Mouse (Mus musculus): ENCODE measurements around the gene Scyl2. TPM values are rescaled to one million over a fixed set of nuclear protein-coding genes. Genes with fewer than 3 reads are reported as not detected.
"Not testable (repeated sequence)": the region's sequence is repeated elsewhere in the genome, so short reads cannot be mapped to it uniquely, and the experiment has no call there.

The Scyl2 gene
- polyA plus RNA-seq, 1 experiment from 2014 or later, result 4.8 TPM

- no peaks in the 10 kb centered on the region for H3K9me3 ChIP-seq (ENCODE audit: low read length)
- 22% methylated on average over 1 of the region's 1 CpGs for WGBS (ENCODE audit: insufficient replicate concordance)
- no peak overlapping the region for H3K27ac ChIP-seq (ENCODE audit: low read depth)
- no peaks in the 10 kb centered on the region for H3K27me3 ChIP-seq (ENCODE audit: insufficient read depth, low read length)
- DNase-seq, result no peak
- H3K4me3 ChIP-seq (ENCODE audit: low read depth, low read length), result no peak overlapping the region
- TF ChIP-seq CTCF (IDR thresholded peaks at IDR 0.05; ENCODE audit: low read depth), result no peak
- TF ChIP-seq EP300 (IDR thresholded peaks at IDR 0.05; ENCODE audit: low read depth), result no peak
- H3K9ac ChIP-seq (replicated peaks), result no peak overlapping the region
- peaks cover 28% of the 10 kb centered on the region for H3K4me1 ChIP-seq (ENCODE audit: insufficient read depth)
- no peak for ATAC-seq
- H3K4me2 ChIP-seq (ENCODE audit: low read depth, low read length), result no peak overlapping the region
- H3K36me3 ChIP-seq (replicated peaks; ENCODE audit: insufficient read depth, low read length), result peaks cover 2% of the 10 kb centered on the region; the same call in 1 of the 2 replicates
Measured at GRCm38 (mm10) chr10:89682157-89682556, 3.9 kb downstream of the Scyl2 start.

- no peak overlapping the region for H3K4me3 ChIP-seq (ENCODE audit: low read depth, low read length)
- H3K9ac ChIP-seq (replicated peaks), result no peak overlapping the region
- DNase-seq (no peak), ATAC-seq (no peak)
- no peak overlapping the region for H3K27ac ChIP-seq (ENCODE audit: low read depth)
- peaks cover 24% of the 10 kb centered on the region for H3K4me1 ChIP-seq (ENCODE audit: insufficient read depth)
- no peaks in the 10 kb centered on the region for H3K27me3 ChIP-seq (ENCODE audit: insufficient read depth, low read length)
- no peaks in the 10 kb centered on the region for H3K9me3 ChIP-seq (ENCODE audit: low read length)
- H3K36me3 ChIP-seq (replicated peaks; ENCODE audit: insufficient read depth, low read length), result peaks cover 2% of the 10 kb centered on the region; the same call in 1 of the 2 replicates
- TF ChIP-seq CTCF (IDR thresholded peaks at IDR 0.05; ENCODE audit: low read depth), result no peak
- no peak for TF ChIP-seq EP300 (IDR thresholded peaks at IDR 0.05; ENCODE audit: low read depth)
- no peak overlapping the region for H3K4me2 ChIP-seq (ENCODE audit: low read depth, low read length)
- 78% methylated on average over 4 of the region's 4 CpGs for WGBS (ENCODE audit: insufficient replicate concordance)
Measured at GRCm38 (mm10) chr10:89681706-89682105, 4.4 kb downstream of the Scyl2 start.

DNA sequence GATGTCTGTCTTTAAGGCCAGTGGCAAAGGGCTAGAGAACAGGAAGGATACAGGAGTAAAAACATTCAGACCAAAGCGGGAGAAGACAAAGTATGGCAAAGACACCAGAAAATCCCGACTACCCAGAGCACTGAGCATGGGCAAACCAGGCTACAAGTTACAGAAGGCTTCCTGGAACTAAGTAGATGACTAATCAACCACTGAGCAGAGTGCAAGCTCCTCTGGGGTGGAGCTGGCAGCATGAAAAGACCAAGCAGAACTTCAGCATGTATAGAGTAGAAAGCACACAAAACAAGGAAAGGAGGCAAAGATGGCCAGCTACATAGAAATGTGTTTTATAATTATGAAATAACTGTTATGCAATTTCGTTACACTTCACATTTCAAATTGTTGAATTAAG, 5.6 kb downstream of the Scyl2 start:
- ATAC-seq (no peak), DNase-seq (no peak)
- H3K4me1 ChIP-seq (ENCODE audit: insufficient read depth), result peaks cover 20% of the 10 kb centered on the region
- WGBS (ENCODE audit: insufficient replicate concordance), result 73% methylated on average over 3 of the region's 3 CpGs
- TF ChIP-seq CTCF (IDR thresholded peaks at IDR 0.05; ENCODE audit: low read depth), result no peak
- TF ChIP-seq EP300 (IDR thresholded peaks at IDR 0.05; ENCODE audit: low read depth), result no peak
- no peak overlapping the region for H3K27ac ChIP-seq (ENCODE audit: low read depth)
- H3K36me3 ChIP-seq (replicated peaks; ENCODE audit: insufficient read depth, low read length), result peaks cover 2% of the 10 kb centered on the region; the same call in 1 of the 2 replicates
- H3K9me3 ChIP-seq (ENCODE audit: low read length), result no peaks in the 10 kb centered on the region
- no peak overlapping the region for H3K4me3 ChIP-seq (ENCODE audit: low read depth, low read length)
- no peak overlapping the region for H3K9ac ChIP-seq (replicated peaks)
- no peak overlapping the region for H3K4me2 ChIP-seq (ENCODE audit: low read depth, low read length)
- H3K27me3 ChIP-seq (ENCODE audit: insufficient read depth, low read length), result no peaks in the 10 kb centered on the region

DNA sequence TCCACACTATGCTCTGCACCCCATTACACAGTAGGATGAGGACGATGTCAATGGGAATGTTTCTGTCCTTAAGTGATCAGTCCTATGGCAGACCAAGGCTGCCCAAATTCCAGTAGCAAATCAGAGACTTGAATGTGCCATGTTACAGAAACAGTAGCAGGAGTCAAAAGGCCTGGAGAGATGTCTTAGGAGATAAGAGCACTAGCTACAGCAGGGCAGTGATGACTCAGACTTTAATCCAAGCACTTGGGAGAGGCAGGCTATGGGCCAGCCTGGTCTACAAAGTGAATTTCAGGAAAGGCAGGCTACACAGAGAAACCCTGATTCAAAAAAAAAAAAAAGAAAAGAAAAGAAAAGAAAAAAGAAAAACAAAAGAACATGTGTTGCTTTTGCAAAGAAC, 6.6 kb downstream of the Scyl2 start:
- ATAC-seq (no peak), DNase-seq (no peak)
- no peak overlapping the region for H3K4me3 ChIP-seq (ENCODE audit: low read depth, low read length)
- H3K27ac ChIP-seq (ENCODE audit: low read depth), result no peak overlapping the region
- H3K36me3 ChIP-seq (replicated peaks; ENCODE audit: insufficient read depth, low read length), result peaks cover 2% of the 10 kb centered on the region; the same call in 1 of the 2 replicates
- H3K27me3 ChIP-seq (ENCODE audit: insufficient read depth, low read length), result no peaks in the 10 kb centered on the region
- 79% methylated on average over 1 of the region's 1 CpGs for WGBS (ENCODE audit: insufficient replicate concordance)
- H3K4me1 ChIP-seq (ENCODE audit: insufficient read depth), result peaks cover 15% of the 10 kb centered on the region
- TF ChIP-seq CTCF (IDR thresholded peaks at IDR 0.05; ENCODE audit: low read depth) (no peak), EP300 (IDR thresholded peaks at IDR 0.05; ENCODE audit: low read depth) (no peak)
- no peak overlapping the region for H3K4me2 ChIP-seq (ENCODE audit: low read depth, low read length)
- H3K9me3 ChIP-seq (ENCODE audit: low read length), result no peaks in the 10 kb centered on the region
- H3K9ac ChIP-seq (replicated peaks), result no peak overlapping the region

DNA sequence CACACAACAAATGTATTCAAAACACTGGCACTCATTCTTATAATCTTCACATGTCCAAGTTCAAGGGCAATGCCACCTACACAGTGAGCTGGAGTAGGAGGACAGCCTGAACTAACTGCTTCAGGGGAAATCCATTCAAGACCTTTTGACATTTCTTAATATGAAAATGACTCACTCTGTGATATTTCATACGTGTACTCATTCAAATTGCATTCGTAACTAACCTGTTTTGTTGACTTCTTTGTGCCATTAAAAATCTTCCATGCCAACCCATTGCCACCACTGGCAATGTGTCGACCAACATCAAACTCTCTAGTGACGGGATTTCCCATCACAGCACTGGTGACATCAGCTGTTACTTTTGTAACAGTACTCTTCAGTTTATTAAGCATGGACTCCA, 8.0 kb downstream of the Scyl2 start:
- DNase-seq (no peak), ATAC-seq (no peak)
- no peak overlapping the region for H3K9ac ChIP-seq (replicated peaks)
- H3K9me3 ChIP-seq (ENCODE audit: low read length), result no peaks in the 10 kb centered on the region
- no peak overlapping the region for H3K27ac ChIP-seq (ENCODE audit: low read depth)
- H3K36me3 ChIP-seq (replicated peaks; ENCODE audit: insufficient read depth, low read length), result peaks cover 2% of the 10 kb centered on the region; the same call in 1 of the 2 replicates
- H3K27me3 ChIP-seq (ENCODE audit: insufficient read depth, low read length), result no peaks in the 10 kb centered on the region
- peaks cover 11% of the 10 kb centered on the region for H3K4me1 ChIP-seq (ENCODE audit: insufficient read depth)
- TF ChIP-seq CTCF (IDR thresholded peaks at IDR 0.05; ENCODE audit: low read depth) (no peak), EP300 (IDR thresholded peaks at IDR 0.05; ENCODE audit: low read depth) (no peak)
- no peak overlapping the region for H3K4me2 ChIP-seq (ENCODE audit: low read depth, low read length)
- H3K4me3 ChIP-seq (ENCODE audit: low read depth, low read length), result no peak overlapping the region
- WGBS (ENCODE audit: insufficient replicate concordance), result 85% methylated on average over 4 of the region's 4 CpGs

DNA sequence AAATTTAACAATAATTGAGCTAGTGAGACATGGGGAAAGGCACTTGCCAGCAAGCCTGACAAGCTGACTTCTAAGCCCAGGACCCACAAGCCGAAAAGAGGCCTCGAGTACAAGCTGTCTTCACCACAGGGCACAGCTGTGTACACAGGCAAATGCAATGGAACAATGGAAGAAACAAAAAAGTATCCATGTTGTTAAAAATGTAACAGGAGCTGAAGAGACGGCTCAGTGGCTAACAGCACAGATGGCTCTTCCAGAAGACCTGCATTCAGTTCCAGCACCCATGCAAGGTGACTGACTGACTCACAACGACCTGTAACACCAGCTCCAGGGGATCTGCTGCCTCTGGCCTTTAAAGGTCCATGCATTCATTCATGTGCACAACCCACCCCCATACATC, 9.5 kb downstream of the Scyl2 start:
- no peak overlapping the region for H3K9ac ChIP-seq (replicated peaks)
- DNase-seq (no peak), ATAC-seq (no peak)
- H3K4me2 ChIP-seq (ENCODE audit: low read depth, low read length), result no peak overlapping the region
- peaks cover 5% of the 10 kb centered on the region for H3K36me3 ChIP-seq (replicated peaks; ENCODE audit: insufficient read depth, low read length)
- no peak overlapping the region for H3K27ac ChIP-seq (ENCODE audit: low read depth)
- WGBS (ENCODE audit: insufficient replicate concordance), result 76% methylated on average over 4 of the region's 4 CpGs
- no peaks in the 10 kb centered on the region for H3K9me3 ChIP-seq (ENCODE audit: low read length)
- H3K4me1 ChIP-seq (ENCODE audit: insufficient read depth), result peaks cover 8% of the 10 kb centered on the region; the same call in 1 of the 2 replicates
- H3K27me3 ChIP-seq (ENCODE audit: insufficient read depth, low read length), result no peaks in the 10 kb centered on the region
- no peak overlapping the region for H3K4me3 ChIP-seq (ENCODE audit: low read depth, low read length)
- TF ChIP-seq EP300 (IDR thresholded peaks at IDR 0.05; ENCODE audit: low read depth), result no peak

DNA sequence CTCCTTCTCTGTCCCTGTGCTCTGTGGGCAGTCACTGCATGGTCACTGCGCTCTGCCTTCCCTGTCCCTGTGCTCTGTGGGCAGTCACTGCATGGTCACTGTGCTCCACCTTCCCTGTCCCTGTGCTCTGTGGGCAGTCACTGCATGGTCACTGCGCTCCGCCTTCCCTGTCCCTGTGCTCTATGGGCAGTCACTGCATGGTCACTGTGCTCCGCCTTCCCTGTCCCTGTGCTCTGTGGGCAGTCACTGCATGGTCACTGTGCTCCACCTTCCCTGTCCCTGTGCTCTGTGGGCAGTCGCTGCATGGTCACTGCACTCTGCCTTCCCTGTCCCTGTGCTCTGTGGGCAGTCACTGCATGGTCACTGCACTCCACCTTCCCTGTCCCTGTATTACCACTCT, 15.7 kb downstream of the Scyl2 start:
- H3K4me2 ChIP-seq (ENCODE audit: low read depth, low read length); H3K27me3 ChIP-seq (ENCODE audit: insufficient read depth, low read length); H3K9ac ChIP-seq (replicated peaks); H3K4me3 ChIP-seq (ENCODE audit: low read depth, low read length); ATAC-seq; H3K4me1 ChIP-seq (ENCODE audit: insufficient read depth); H3K9me3 ChIP-seq (ENCODE audit: low read length); DNase-seq: not testable (repeated sequence)
- 0 out of 2 replicates have a peak overlapping the region, but pooled peaks have one; percentile 34 for H3K27ac ChIP-seq (ENCODE audit: low read depth)
- WGBS (ENCODE audit: insufficient replicate concordance), result 79% methylated on average over 5 of the region's 5 CpGs
- H3K36me3 ChIP-seq (replicated peaks; ENCODE audit: insufficient read depth, low read length), result peaks cover 12% of the 10 kb centered on the region
